ENCODE assay signal across 25 mouse cellular contexts in genomic region chr15:100527900-100528299, GRCm38 (mm10). TPM values are rescaled to one million over a fixed set of nuclear protein-coding genes. Genes with fewer than 3 reads are reported as not detected.
DNase-seq lines count a peak whose midpoint lies in the region; ATAC-seq lines count a peak whose summit lies in the region.
"Had no signal": no experiment of that assay in that cellular context is flagged by ENCODE, and none has a peak within 500 bp of the region (broad histone marks: within the 10 kb centered on the region; RNA-seq: fewer than 3 reads in every experiment).

No protein-coding gene starts in this region.

- WGBS in heart, embryonic 15.5 days: 32% methylated on average over 5 of the region's 5 CpGs
- WGBS in heart, embryonic 10.5 days: 64% methylated on average over 5 of the region's 5 CpGs

- no peak overlapping the region for H3K9ac ChIP-seq in heart, embryonic 15.5 days
- H3K9ac ChIP-seq: embryonic facial prominence, embryonic 13.5 days; forebrain, embryonic 12.5 days; forebrain, embryonic 15.5 days; hindbrain, embryonic 12.5 days; hindbrain, embryonic 15.5 days had no signal

- H3K4me3 ChIP-seq in heart, embryonic 15.5 days: no peak overlapping the region
- H3K4me3 ChIP-seq in heart, embryonic 10.5 days: no peak overlapping the region
- H3K4me3 ChIP-seq in megakaryocyte, embryonic 14.5 days (replicated peaks): peak overlapping the region; percentile 60
- H3K4me3 ChIP-seq: embryonic facial prominence, embryonic 10.5 days; embryonic facial prominence, embryonic 13.5 days; erythroblast, embryonic 14.5 days; forebrain, embryonic 12.5 days; forebrain, embryonic 15.5 days; heart, adult 2 months; hindbrain, embryonic 12.5 days; hindbrain, embryonic 15.5 days had no signal

- no peak for DNase-seq in heart, embryonic 10.5 days (ENCODE audit: low spot score)
- peak; percentile 22 for DNase-seq in MEL-GATA-1-ER (ENCODE audit: extremely low read depth, low read depth)
- no peak for DNase-seq in cerebellum, adult 9-10 months
- DNase-seq: adrenal gland, postnatal 10 days; adrenal gland, postnatal 36 days; cerebellum, adult 18-20 months; cerebellum, adult 9-11 months; cerebellum, postnatal 25 days; embryo, embryonic 11 days; gastrocnemius, postnatal 25 days; heart, adult 2 months; heart, postnatal 14 days had no signal

- H3K27ac ChIP-seq in heart, embryonic 15.5 days: 0 out of 2 replicates have a peak overlapping the region, but pooled peaks have one; percentile 8
- H3K27ac ChIP-seq in heart, embryonic 10.5 days: no peak overlapping the region
- H3K27ac ChIP-seq: embryonic facial prominence, embryonic 10.5 days; embryonic facial prominence, embryonic 13.5 days; forebrain, embryonic 12.5 days; forebrain, embryonic 15.5 days; heart, adult 2 months; hindbrain, embryonic 12.5 days; hindbrain, embryonic 15.5 days had no signal

- H3K9me3 ChIP-seq in heart, embryonic 15.5 days (replicated peaks): no peaks in the 10 kb centered on the region
- no peaks in the 10 kb centered on the region for H3K9me3 ChIP-seq in heart, embryonic 10.5 days
- no peaks in the 10 kb centered on the region for H3K9me3 ChIP-seq in megakaryocyte, embryonic 14.5 days
- H3K9me3 ChIP-seq: embryonic facial prominence, embryonic 10.5 days; embryonic facial prominence, embryonic 13.5 days; forebrain, embryonic 12.5 days; forebrain, embryonic 15.5 days; hindbrain, embryonic 12.5 days; hindbrain, embryonic 15.5 days had no signal

- H3K4me2 ChIP-seq in heart, embryonic 15.5 days: no peak overlapping the region
- H3K4me2 ChIP-seq: embryonic facial prominence, embryonic 13.5 days; forebrain, embryonic 12.5 days; forebrain, embryonic 15.5 days; hindbrain, embryonic 12.5 days; hindbrain, embryonic 15.5 days had no signal

- H3K36me3 ChIP-seq in heart, embryonic 15.5 days: no peaks in the 10 kb centered on the region; the same call in 1 of the 2 replicates
- H3K36me3 ChIP-seq in heart, embryonic 10.5 days: peaks cover 17% of the 10 kb centered on the region
- peaks cover 17% of the 10 kb centered on the region for H3K36me3 ChIP-seq in megakaryocyte, embryonic 14.5 days (replicated peaks; ENCODE audit: low read length)

- H3K4me1 ChIP-seq in heart, embryonic 15.5 days (replicated peaks): no peaks in the 10 kb centered on the region
- H3K4me1 ChIP-seq in heart, embryonic 10.5 days: no peaks in the 10 kb centered on the region
- peaks cover 16% of the 10 kb centered on the region for H3K4me1 ChIP-seq in megakaryocyte, embryonic 14.5 days
- H3K4me1 ChIP-seq: embryonic facial prominence, embryonic 10.5 days; embryonic facial prominence, embryonic 13.5 days; forebrain, embryonic 12.5 days; forebrain, embryonic 15.5 days; hindbrain, embryonic 12.5 days; hindbrain, embryonic 15.5 days had no signal

- ATAC-seq in heart, embryonic 15.5 days (replicated peaks; ENCODE audit: insufficient number of reproducible peaks, insufficient read depth, low FRiP score, low read depth): no peak
- ATAC-seq in megakaryocyte, adult 5-6 weeks (ENCODE audit: poor library complexity, severe bottlenecking): no peak
- ATAC-seq: CD4-positive, CD25-positive, alpha-beta regulatory T cell, adult 4 months; forebrain, embryonic 15.5 days; intestine, postnatal 0 days; Patski had no signal

- H3K27me3 ChIP-seq in heart, embryonic 15.5 days: no peaks in the 10 kb centered on the region
- no peaks in the 10 kb centered on the region for H3K27me3 ChIP-seq in heart, embryonic 10.5 days (ENCODE audit: insufficient read depth, poor library complexity, severe bottlenecking)
- no peaks in the 10 kb centered on the region for H3K27me3 ChIP-seq in megakaryocyte, embryonic 14.5 days (replicated peaks)
- H3K27me3 ChIP-seq: embryonic facial prominence, embryonic 13.5 days; forebrain, embryonic 12.5 days; forebrain, embryonic 15.5 days; hindbrain, embryonic 12.5 days; hindbrain, embryonic 15.5 days; Patski had no signal

RNA-seq across cellular contexts. Expression of gene Tfcp2, which starts 23.9 kb away (rescaled TPM):
- polyA plus RNA-seq in heart, embryonic 15.5 days (2015; fragmentation: Nextera tagmentation; extraction: Ambion mirVana): 15.8 and 20.1 TPM in 2 replicates
- polyA plus RNA-seq in heart, embryonic 10.5 days (2016; fragmentation: Nextera tagmentation; extraction: Ambion mirVana): 22.4 TPM in 2 replicates
- polyA plus RNA-seq in megakaryocyte, embryonic 14.5 days (2012; ENCODE audit: insufficient read depth, low replicate concordance): 3.0 TPM in 1 of 2 replicates, not detected in the other
- 1.2 and 2.0 TPM in 2 replicates for total RNA-seq in megakaryocyte, adult 5-6 weeks (2015)
- 3.8 and 4.0 TPM in 2 replicates for total RNA-seq in megakaryocyte, adult 5-6 weeks (2017)

RNA-seq across cellular contexts. Expression of gene Csrnp2, which starts 32.6 kb away (rescaled TPM):
- polyA plus RNA-seq in heart, embryonic 15.5 days (2015; fragmentation: Nextera tagmentation; extraction: Ambion mirVana): 6.8 and 8.2 TPM in 2 replicates
- 11.6 and 13.6 TPM in 2 replicates for polyA plus RNA-seq in heart, embryonic 10.5 days (2016; fragmentation: Nextera tagmentation; extraction: Ambion mirVana)
- 0.46 TPM in 1 of 2 replicates, not detected in the other for polyA plus RNA-seq in megakaryocyte, embryonic 14.5 days (2012; ENCODE audit: insufficient read depth, low replicate concordance)
- 0.65 and 1.2 TPM in 2 replicates for total RNA-seq in megakaryocyte, adult 5-6 weeks (2015)
- 0.70 and 0.81 TPM in 2 replicates for total RNA-seq in megakaryocyte, adult 5-6 weeks (2017)

RNA-seq across cellular contexts. Expression of gene Letmd1, which starts 59.1 kb away (rescaled TPM):
- 11.6 and 16.4 TPM in 2 replicates for polyA plus RNA-seq in heart, embryonic 15.5 days (2015; fragmentation: Nextera tagmentation; extraction: Ambion mirVana)
- 21.1 and 27.9 TPM in 2 replicates for polyA plus RNA-seq in heart, embryonic 10.5 days (2016; fragmentation: Nextera tagmentation; extraction: Ambion mirVana)
- polyA plus RNA-seq in megakaryocyte, embryonic 14.5 days (2012; ENCODE audit: insufficient read depth, low replicate concordance): 21.1 and 42.7 TPM in 2 replicates
- total RNA-seq in megakaryocyte, adult 5-6 weeks (2015): 15.2 and 17.2 TPM in 2 replicates
- 8.8 and 15.5 TPM in 2 replicates for total RNA-seq in megakaryocyte, adult 5-6 weeks (2017)
